Comparison of ENCODE assay signal across 18 mouse cellular contexts in the genomic region with DNA sequence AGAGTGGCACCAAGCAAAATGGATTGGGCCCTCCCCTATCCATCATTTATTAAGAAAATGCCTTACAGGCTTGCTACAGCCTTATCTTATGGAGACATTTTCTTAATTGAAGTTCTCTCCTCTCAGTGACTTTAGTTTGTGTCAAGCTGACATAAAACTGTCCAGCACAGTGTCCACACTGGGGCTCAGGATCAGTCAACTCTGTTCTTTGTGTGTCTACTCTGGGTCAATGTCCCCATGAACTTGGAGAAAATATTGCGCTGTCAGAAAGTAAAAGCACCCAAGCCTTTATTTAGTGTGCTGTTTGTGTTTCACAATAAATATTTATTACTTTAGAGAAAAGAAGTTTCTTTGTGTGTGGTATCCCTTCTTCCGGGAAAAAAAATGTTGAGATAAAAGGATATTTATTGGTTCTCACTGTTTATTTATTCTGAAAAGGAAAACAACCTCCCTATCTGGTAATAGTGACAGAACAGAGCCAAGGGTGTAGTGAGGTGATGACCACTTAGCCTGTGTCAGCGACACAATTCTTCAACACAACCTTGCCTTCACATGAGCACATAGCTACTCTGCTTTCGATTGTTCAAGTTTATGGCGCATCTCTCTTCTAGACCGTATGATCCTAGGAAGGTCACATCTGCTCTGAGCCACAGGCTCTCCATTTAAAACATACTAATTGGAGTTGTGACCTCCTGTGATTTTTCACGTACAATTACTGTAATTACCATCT.
"Had no signal": no experiment of that assay in that cellular context is flagged by ENCODE, and none has a peak within 500 bp of the region (broad histone marks: within the 10 kb centered on the region; RNA-seq: fewer than 3 reads in every experiment).

No protein-coding gene starts in this region.

- H3K9me3 ChIP-seq: midbrain, embryonic 10.5 days; midbrain, embryonic 12.5 days; neural tube, embryonic 13.5 days; neural tube, embryonic 15.5 days; stomach, embryonic 15.5 days had no signal

- H3K36me3 ChIP-seq: midbrain, embryonic 10.5 days; midbrain, embryonic 12.5 days; neural tube, embryonic 13.5 days; neural tube, embryonic 15.5 days; stomach, embryonic 15.5 days had no signal

- ATAC-seq: midbrain, embryonic 16.5 days had no signal

- H3K4me3 ChIP-seq: midbrain, embryonic 10.5 days; midbrain, embryonic 12.5 days; myocyte; neural tube, embryonic 13.5 days; neural tube, embryonic 15.5 days; stomach, embryonic 15.5 days had no signal

- H3K27me3 ChIP-seq: midbrain, embryonic 12.5 days; neural tube, embryonic 13.5 days; neural tube, embryonic 15.5 days; stomach, embryonic 15.5 days had no signal

- H3K4me2 ChIP-seq: lung, embryonic 14.5 days; midbrain, embryonic 12.5 days; neural tube, embryonic 13.5 days; neural tube, embryonic 15.5 days; stomach, embryonic 15.5 days had no signal

- H3K4me1 ChIP-seq: midbrain, embryonic 10.5 days; midbrain, embryonic 12.5 days; neural tube, embryonic 13.5 days; neural tube, embryonic 15.5 days; stomach, embryonic 15.5 days had no signal

- H3K27ac ChIP-seq: midbrain, embryonic 10.5 days; midbrain, embryonic 12.5 days; neural tube, embryonic 13.5 days; neural tube, embryonic 15.5 days; stomach, embryonic 15.5 days; stomach, postnatal 0 days had no signal

- DNase-seq: lung, embryonic 14.5 days; lung, postnatal 10 days; lung, postnatal 4 days; midbrain, embryonic 14.5 days; retina, postnatal 1 day; right cerebral cortex, adult 18-20 months; right cerebral cortex, postnatal 14 days; thymus, adult 2 months; thymus, postnatal 25 days; thymus, postnatal 4 days had no signal

- H3K9ac ChIP-seq: lung, embryonic 14.5 days; midbrain, embryonic 12.5 days; neural tube, embryonic 13.5 days; neural tube, embryonic 15.5 days; stomach, embryonic 15.5 days had no signal
